Mouse (Mus musculus): Measurements from ENCODE around the gene Clta. TPM values are rescaled to one million over a fixed set of nuclear protein-coding genes. Genes with fewer than 3 reads are reported as not detected.

Gene Clta
- total RNA-seq, 2 experiments from 2014 or later = 81.1 to 85.3 TPM

- intact Hi-C loops (cut with DNase I) = loop anchor here (10.0 kb wide), 1 partner anchor 215 kb away; no protein-coding TSS in a partner anchor
- DNase-seq = no peak
Observed at GRCm38 (mm10) chr4:43979746-43980145, 24.5 kb upstream of the Clta start.

DNA sequence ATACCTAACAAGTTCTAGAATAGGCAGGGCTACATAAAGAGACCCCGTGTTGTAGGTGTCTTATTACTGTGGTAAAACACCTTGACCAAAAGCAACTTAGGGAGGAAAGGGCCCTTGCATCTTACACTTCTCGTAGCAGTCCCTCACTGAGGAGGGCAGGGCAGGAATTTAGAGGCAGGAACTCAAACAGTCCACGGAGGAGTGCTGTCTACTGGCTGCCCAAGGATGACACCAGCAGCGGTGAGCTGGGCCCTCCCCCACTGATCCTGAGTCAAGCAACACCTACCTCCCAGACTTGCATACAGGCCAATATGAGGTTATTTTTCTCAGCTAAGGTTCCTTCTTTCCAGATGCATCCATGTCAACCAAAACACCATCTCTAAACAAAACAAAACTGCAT lies 24.0 kb upstream of the Clta start:
- no peak for DNase-seq
- intact Hi-C loops (cut with DNase I) = loop anchor here (10.0 kb wide), 1 partner anchor 215 kb away; no protein-coding TSS in a partner anchor

GRCm38 (mm10) chr4:43980846-43981245 lies 23.4 kb upstream of the Clta start:
- no peak for DNase-seq
- intact Hi-C loops (cut with DNase I) = loop anchor here (1.0 to 10.0 kb wide), 2 partner anchors 24 to 216 kb away; partner anchors contain the start of gene Glipr2

DNA sequence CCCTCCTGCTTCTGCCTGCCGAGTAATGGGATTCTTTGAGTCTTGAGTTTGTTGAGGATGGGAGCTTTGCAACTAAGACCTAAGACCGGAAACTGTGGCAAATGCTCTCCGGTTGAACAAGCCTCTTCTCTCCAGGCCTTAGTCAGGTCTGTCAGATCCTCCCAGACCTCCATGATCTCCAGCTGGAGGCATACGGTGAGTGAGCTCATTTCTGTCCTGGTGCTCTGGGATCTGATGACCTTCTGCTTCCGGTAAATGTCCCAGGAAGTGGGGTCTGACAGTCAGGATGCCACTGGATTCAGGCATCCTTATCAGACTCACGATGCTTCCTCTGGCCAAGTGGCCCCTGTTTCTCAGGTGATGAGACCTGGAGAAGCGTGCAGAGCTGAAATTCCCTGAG lies 23.0 kb upstream of the Clta start:
- intact Hi-C loops (cut with DNase I) = loop anchor here (1.0 to 10.0 kb wide), 2 partner anchors 24 to 216 kb away; partner anchors contain the start of gene Glipr2
- DNase-seq = no peak

DNA sequence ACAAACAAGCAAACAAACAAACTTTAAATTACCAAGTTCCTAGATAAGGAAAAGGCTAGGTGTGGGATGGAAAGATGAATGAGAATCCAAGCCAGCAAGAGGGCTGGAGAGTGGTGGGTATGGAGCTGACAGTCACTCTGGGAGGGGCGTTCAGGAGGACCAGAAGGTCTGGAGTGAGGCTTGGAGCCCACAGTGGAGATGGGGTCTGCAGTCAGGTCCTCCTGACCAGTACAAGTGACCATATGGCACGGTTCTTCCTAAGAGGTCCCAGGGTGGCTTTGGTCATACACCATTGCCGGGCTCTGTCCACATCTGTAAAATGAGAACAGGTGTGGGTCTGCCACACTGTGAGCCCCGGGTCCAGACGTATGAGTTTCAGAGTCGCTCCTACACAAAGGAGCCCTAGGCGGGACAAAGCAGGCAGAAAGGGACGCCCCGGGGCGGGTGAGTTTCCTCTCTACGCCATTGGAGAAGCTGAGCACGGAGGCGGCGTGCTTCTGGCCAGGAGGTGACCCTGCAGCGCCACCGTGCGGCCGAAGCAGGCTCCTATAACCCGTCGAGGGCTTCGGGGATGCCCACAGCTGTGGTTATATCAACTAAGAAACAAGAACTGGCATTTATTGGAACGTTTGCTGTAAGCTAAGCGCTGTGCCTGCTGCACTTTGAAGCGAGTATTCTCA lies 22.1 kb upstream of the Clta start:
- intact Hi-C loops (cut with DNase I) = loop anchor here (1.0 to 10.0 kb wide), 3 partner anchors 56 to 217 kb away; no protein-coding TSS in a partner anchor
- peak; percentile 95 to 97 for DNase-seq

GRCm38 (mm10) chr4:43983181-43983580 lies 21.1 kb upstream of the Clta start, which contains the start of gene Ccin:
Gene Ccin (plus strand): TSS chr4:43983483.
- intact Hi-C loops (cut with DNase I) = loop anchor here (10.0 kb wide), 1 partner anchor 218 kb away; no protein-coding TSS in a partner anchor
- no peak for DNase-seq

GRCm38 (mm10) chr4:43983756-43984155 lies 20.5 kb upstream of the Clta start:
- intact Hi-C loops (cut with DNase I) = loop anchor here (10.0 kb wide), 1 partner anchor 219 kb away; no protein-coding TSS in a partner anchor
- no peak for DNase-seq

- no peak for DNase-seq
- intact Hi-C loops (cut with DNase I) = loop anchor here (10.0 kb wide), 1 partner anchor 220 kb away; no protein-coding TSS in a partner anchor
Observed at GRCm38 (mm10) chr4:43984326-43984725, 19.9 kb upstream of the Clta start.

DNA sequence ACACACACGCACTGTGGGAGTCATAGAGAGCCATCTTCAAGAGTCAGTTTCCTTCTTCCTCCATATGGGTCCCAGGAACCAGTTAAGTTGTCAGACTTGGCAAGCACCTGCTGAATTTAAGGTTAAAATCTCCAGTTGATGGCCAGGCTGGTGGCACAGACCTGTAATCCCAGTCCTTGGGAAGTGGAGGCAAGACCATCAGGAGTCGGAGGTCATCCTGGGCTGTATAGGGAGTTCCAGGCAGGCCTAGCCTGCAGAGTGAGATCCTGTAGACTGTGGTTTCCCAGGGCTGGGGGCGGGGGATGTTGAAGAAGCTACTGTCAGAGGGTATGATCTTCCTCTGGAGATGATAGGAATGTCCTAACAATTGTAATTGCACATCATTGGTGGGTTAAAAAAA lies 15.3 kb upstream of the Clta start:
- intact Hi-C loops (cut with DNase I) = loop anchor here (10.0 kb wide), 1 partner anchor 224 kb away; no protein-coding TSS in a partner anchor
- DNase-seq = no peak

- intact Hi-C loops (cut with DNase I) = no loop called here
- DNase-seq = no peak
Observed at GRCm38 (mm10) chr4:43993072-43993471, 11.2 kb upstream of the Clta start.

GRCm38 (mm10) chr4:43994342-43994741 lies 9.9 kb upstream of the Clta start:
- no peak for DNase-seq
- intact Hi-C loops (cut with DNase I) = no loop called here

DNA sequence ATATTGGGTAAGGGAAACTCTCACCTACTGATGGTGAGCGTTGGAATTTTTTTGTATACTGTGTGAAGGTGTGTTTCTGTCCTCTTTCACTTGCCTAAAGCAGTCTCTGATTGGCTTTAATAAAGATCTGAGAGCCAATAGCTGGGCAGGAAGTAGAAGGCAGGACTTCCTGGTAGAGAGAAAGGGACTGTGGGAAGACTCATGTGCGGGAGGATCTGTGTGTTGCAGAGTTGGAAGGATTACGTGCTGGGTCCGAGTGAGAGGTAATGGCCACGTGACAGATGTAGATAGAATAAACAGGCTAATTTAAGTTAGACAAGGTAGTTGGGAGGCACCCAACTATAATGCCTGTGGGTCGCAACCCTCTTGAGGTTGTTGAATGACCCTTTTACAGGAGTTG lies 630 bp upstream of the Clta start:
- no peak for DNase-seq
- intact Hi-C loops (cut with DNase I) = no loop called here

GRCm38 (mm10) chr4:44004623-44005409 lies 564 bp downstream of the Clta start:
- DNase-seq = no peak
- intact Hi-C loops (cut with DNase I) = no loop called here

- no peak for DNase-seq
- intact Hi-C loops (cut with DNase I) = no loop called here
Observed at GRCm38 (mm10) chr4:44010176-44010575, 5.9 kb downstream of the Clta start.

DNA sequence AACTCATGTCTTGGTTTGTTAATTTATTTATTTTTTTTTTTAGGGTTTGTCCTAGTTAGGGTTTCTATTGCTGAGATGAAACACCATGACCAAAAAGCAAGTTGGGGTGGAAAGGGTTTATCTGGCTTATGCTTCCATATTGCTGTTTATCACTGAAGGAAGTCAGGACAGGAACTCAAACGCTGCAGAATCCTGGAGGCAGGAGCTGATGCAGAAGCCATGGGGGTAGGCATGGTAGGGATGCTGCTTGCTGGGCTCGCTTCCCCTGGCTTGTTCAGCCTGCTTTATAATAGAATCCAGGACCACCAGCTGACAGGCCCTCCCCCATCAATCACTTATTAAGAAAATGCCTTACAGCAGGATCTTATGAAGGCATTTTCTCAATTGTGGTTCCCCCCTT lies 6.6 kb downstream of the Clta start:
- intact Hi-C loops (cut with DNase I) = no loop called here
- no peak for DNase-seq

GRCm38 (mm10) chr4:44011799-44012198 lies 7.5 kb downstream of the Clta start:
- intact Hi-C loops (cut with DNase I) = no loop called here
- no peak for DNase-seq

- intact Hi-C loops (cut with DNase I) = no loop called here
- peak; percentile 86 to 87 for DNase-seq
Observed at GRCm38 (mm10) chr4:44012376-44013367, 8.4 kb downstream of the Clta start.

GRCm38 (mm10) chr4:44013391-44014070 lies 9.3 kb downstream of the Clta start:
- DNase-seq = no peak
- intact Hi-C loops (cut with DNase I) = no loop called here

GRCm38 (mm10) chr4:44016071-44016470 lies 11.8 kb downstream of the Clta start:
- intact Hi-C loops (cut with DNase I) = no loop called here
- DNase-seq = no peak

DNA sequence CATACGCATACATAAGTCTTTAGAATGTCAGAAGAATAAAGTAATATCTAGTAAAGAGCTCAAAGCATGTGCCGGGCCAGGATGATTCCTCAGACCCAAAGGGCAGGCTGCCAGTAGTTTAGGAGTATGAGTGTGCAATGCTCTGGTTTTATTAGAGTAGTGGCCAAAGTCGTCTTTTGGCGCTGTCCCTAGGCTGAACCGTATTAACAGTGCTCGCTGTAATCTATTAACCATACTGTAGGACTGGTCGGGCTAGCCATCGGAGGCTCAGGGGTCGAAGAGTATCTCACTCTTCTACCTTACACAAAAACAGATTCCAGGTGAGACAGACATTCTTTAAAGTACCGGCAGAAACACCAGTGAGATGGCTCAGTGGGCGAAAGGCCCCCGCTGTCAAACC lies 12.5 kb downstream of the Clta start:
- no peak for DNase-seq
- intact Hi-C loops (cut with DNase I) = no loop called here

Measured in heart, postnatal 36 days (tissue).